Mouse (Mus musculus) stomach, embryonic 15.5 days (tissue): Measurements from ENCODE around the gene Cpd. TPM values are rescaled to one million over a fixed set of nuclear protein-coding genes. Genes with fewer than 3 reads are reported as not detected.

Experiments used
- ATAC-seq: fragments of 200-750 bp; cut with Nextera tagmentation; 2 replicates; pipeline ENCODE4 v1.8.0; 2017; ENCODE audit warnings: low read depth, moderate number of reproducible peaks, moderate TSS enrichment; ENCODE audit not compliant: insufficient read depth, low FRiP score
- H3K27ac ChIP-seq: fragments of 300-500 bp; sonication (generic); 2 replicates; pipeline ENCODE4 v1.5.1; 2015; ENCODE audit warnings: mild to moderate bottlenecking, inconsistent platforms
- H3K27me3 ChIP-seq: fragments of 300-500 bp; sonication (generic); replicated peaks from 2 replicates; pipeline ENCODE4 v1.6.1; 2015; ENCODE audit warnings: inconsistent platforms
- H3K36me3 ChIP-seq: fragments of 300-500 bp; sonication (generic); 2 replicates; pipeline ENCODE4 v1.6.1; 2015; ENCODE audit warnings: inconsistent platforms
- H3K4me1 ChIP-seq: fragments of 300-500 bp; sonication (generic); 2 replicates; pipeline ENCODE4 v1.6.1; 2015; ENCODE audit warnings: inconsistent platforms
- H3K4me2 ChIP-seq: fragments of 300-500 bp; sonication (generic); 2 replicates; pipeline ENCODE4 v1.6.1; 2015; ENCODE audit warnings: mild to moderate bottlenecking, inconsistent platforms
- H3K4me3 ChIP-seq: fragments of 300-500 bp; sonication (generic); replicated peaks from 2 replicates; pipeline ENCODE4 v1.5.1; 2015; ENCODE audit warnings: inconsistent platforms
- H3K9ac ChIP-seq: fragments of 300-500 bp; sonication (generic); 2 replicates; pipeline ENCODE4 v1.6.1; 2015; ENCODE audit warnings: inconsistent platforms
- H3K9me3 ChIP-seq: fragments of 300-500 bp; sonication (generic); 2 replicates; pipeline ENCODE4 v1.6.1; 2016; ENCODE audit warnings: inconsistent platforms
- WGBS: fragments of 180-500 bp; shearing (Covaris S2); methylation state at CpG from one replicate; pipeline ENCODE4 v1.1.7; 2015; 5-methylcytosine and 5-hydroxymethylcytosine counted together
- polyA plus RNA-seq: library from polyadenylated mRNA; unstranded; fragments of >200 nt; fragmentation: Nextera tagmentation; extraction: Ambion mirVana; gene quantifications from 2 replicates; pipeline ENCODE4 v1.2.1, GENCODE M21; 2015

Gene Cpd
- polyA plus RNA-seq, 1 experiment from 2014 or later, result 12.5 TPM

DNA sequence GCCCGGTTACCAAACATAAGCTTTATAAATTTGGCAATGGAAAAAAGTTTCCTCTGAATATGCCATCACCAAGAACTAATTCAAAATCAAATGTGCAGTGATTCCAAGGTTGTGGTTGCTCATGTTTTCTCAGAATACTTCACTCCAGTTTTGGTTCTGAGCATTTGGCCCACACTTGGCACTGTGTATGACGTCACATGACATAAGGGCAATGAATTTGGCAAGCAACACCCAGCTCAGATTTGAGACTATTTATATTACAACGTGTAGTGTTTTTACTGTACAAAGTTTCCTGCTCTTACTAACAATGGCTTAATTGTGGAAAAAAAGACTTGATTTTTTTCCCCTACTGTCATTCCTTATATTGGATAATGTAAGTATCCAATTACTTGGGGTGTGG, 73.0 kb downstream of the Cpd start:
- WGBS, result 48% methylated on average over 3 of the region's 3 CpGs
- no peak overlapping the region for H3K9ac ChIP-seq
- H3K4me1 ChIP-seq, result no peaks in the 10 kb centered on the region
- H3K27me3 ChIP-seq, result no peaks in the 10 kb centered on the region
- no peaks in the 10 kb centered on the region for H3K36me3 ChIP-seq
- H3K9me3 ChIP-seq, result no peaks in the 10 kb centered on the region
- no peak overlapping the region for H3K4me2 ChIP-seq
- H3K27ac ChIP-seq, result no peak overlapping the region
- no peak for ATAC-seq
- H3K4me3 ChIP-seq, result no peak overlapping the region

DNA sequence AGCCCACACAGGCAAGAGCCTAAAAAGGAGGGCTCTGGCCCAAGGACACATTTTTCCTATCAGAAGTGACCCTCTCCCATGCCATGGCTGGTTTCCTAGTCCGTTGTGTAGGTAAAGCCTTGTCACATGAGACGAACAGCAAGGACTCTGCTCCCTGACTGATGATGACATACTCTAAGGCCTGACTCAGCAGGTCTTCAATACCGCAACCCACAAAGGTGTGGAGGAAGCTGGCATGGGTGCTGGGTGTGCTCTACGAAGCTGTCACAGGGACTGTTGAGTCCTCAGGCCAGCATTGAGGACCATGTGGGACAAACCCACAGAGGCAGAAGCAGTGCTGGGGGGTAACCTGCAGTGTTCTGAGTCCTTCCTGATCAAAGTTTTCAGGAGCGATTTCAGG, 76.3 kb downstream of the Cpd start:
- H3K27ac ChIP-seq, result no peak overlapping the region
- no peaks in the 10 kb centered on the region for H3K27me3 ChIP-seq
- H3K36me3 ChIP-seq, result no peaks in the 10 kb centered on the region
- no peak overlapping the region for H3K9ac ChIP-seq
- ATAC-seq, result no peak
- WGBS, result 86% methylated on average over 5 of the region's 5 CpGs
- no peak overlapping the region for H3K4me2 ChIP-seq
- H3K4me1 ChIP-seq, result no peaks in the 10 kb centered on the region
- H3K9me3 ChIP-seq, result no peaks in the 10 kb centered on the region
- no peak overlapping the region for H3K4me3 ChIP-seq

DNA sequence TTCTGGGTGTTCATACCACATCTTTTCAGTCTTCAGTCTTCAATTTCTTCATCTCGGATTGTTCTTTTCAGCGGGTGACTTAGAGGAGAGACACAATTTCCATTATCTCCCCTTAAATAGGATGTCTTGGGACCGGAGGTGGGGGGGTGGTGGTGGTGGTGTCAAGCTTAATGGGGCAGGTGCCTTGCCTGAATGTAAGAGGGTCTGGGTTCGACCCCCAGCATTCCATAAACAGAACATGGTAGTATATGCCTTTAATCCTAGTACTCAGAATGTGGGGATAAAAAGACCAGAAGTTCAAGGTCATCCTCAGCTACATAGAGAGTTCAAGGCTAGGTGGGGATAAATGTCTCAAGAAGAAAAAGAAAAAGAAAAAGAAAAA, 83.1 kb downstream of the Cpd start:
- Histone ChIP-seq H3K36me3 (peaks cover 10% of the 10 kb centered on the region), H3K4me3 (no peak overlapping the region; the same call in 1 of the 2 replicates), H3K4me2 (peak overlapping the region; percentile 29), H3K9me3 (no peaks in the 10 kb centered on the region), H3K9ac (no peak overlapping the region), H3K27ac (no peak overlapping the region), H3K27me3 (no peaks in the 10 kb centered on the region), H3K4me1 (no peaks in the 10 kb centered on the region; the same call in 1 of the 2 replicates)
- no peak for ATAC-seq
- WGBS, result 12% methylated on average over 4 of the region's 4 CpGs

DNA sequence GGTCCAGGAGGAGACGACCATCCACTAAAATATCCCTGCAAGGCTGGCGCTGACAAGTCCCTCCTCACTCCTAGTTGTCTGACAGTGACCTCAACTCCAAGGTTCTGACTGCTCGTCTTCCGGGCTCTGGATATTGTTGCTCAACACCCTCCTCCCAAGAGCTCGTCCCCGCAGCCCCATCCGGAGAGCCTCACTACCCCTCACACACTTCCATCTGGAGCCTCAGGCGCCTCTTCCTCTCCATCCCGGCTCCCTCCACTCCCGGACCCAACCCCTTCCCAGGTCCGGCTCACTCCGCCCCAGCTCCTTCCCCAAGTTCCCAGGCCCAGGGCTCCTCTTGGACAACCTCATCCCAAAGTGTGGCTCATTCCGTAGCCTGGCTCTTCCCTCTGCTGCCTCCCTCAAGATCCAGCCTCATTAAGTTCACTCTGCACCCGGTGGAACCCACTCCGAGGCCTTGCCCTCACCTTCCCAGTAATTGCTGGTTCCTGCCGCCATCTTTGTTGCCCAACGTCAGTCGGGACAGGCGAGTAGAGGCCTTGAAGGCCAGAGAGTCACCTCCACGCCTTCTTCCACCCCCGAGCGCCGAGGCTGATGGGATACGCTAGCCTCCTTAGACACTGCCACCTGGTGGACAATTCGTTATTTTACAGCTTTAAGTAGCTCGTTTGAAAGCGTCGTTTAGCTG, 83.6 kb downstream of the Cpd start, which contains the start of gene Gosr1:
TSS of gene Gosr1 (minus strand) at position 527 of the 688 bp plus-strand sequence.
- H3K27me3 ChIP-seq, result no peaks in the 10 kb centered on the region
- no peaks in the 10 kb centered on the region; the same call in 1 of the 2 replicates for H3K4me1 ChIP-seq
- H3K27ac ChIP-seq, result peak within 1 kb of the TSS; percentile 71
- H3K9ac ChIP-seq, result peak within 1 kb of the TSS; percentile 82
- peak; percentile 98 for ATAC-seq
- peak within 1 kb of the TSS; percentile 78 for H3K4me3 ChIP-seq
- peak within 1 kb of the TSS; percentile 66 for H3K4me2 ChIP-seq
- H3K36me3 ChIP-seq, result peaks cover 14% of the 10 kb centered on the region
- H3K9me3 ChIP-seq, result no peaks in the 10 kb centered on the region
- WGBS, result under 1% methylated on average over 28 of the region's 28 CpGs

DNA sequence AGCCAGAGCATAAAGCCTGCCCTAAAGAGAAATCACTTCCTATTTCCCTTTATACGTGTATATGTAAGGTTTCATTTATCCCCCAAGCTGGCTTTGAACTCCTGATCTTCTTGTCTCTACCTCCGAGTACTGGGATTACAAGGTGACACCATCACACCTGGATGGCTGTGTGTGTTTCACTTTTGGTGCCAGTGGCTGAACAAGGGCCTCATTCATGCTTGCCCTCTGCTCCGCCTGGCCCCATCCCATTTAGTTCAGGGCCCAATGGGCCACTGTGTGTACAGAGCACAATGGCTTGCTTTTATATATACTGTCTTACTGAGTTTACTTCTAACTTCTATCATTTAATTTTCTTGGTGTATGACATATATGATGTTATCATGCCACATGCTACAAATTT, 94.5 kb downstream of the Cpd start:
- Histone ChIP-seq H3K36me3 (peaks cover 41% of the 10 kb centered on the region), H3K4me2 (no peak overlapping the region)

DNA sequence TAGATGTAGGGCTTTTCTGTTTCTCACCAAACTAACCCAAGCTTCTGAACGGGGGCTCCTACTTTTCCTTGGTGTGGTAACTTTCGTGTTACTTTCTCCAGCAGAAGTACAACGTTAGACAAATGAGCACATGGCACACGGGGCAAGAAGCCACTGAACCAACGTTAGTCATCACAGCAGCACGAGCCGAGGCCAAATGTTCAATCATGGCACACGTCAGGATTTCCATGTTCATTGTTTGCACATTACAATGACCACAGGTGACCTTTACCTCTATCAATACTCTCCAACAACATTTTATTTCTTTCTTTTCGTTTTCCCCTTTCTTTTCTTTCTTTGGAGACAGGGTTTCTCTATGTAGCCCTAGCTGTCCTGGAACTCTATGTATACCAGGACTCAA, 98.0 kb downstream of the Cpd start:
- Histone ChIP-seq H3K4me2 (no peak overlapping the region), H3K9me3 (no peaks in the 10 kb centered on the region), H3K4me1 (no peaks in the 10 kb centered on the region), H3K36me3 (peaks cover 57% of the 10 kb centered on the region), H3K27me3 (no peaks in the 10 kb centered on the region), H3K27ac (no peak overlapping the region), H3K4me3 (no peak overlapping the region), H3K9ac (no peak overlapping the region)
- 80% methylated on average over 9 of the region's 9 CpGs for WGBS
- no peak for ATAC-seq

More for the DNA sequence above, 94.5 kb downstream of the Cpd start:
- no peaks in the 10 kb centered on the region for H3K27me3 ChIP-seq
- H3K9me3 ChIP-seq, result no peaks in the 10 kb centered on the region
- H3K9ac ChIP-seq, result no peak overlapping the region
- ATAC-seq, result no peak
- no peaks in the 10 kb centered on the region for H3K4me1 ChIP-seq
- H3K4me3 ChIP-seq, result no peak overlapping the region
- WGBS, result 87% methylated on average over 3 of the region's 3 CpGs
- no peak overlapping the region for H3K27ac ChIP-seq

DNA sequence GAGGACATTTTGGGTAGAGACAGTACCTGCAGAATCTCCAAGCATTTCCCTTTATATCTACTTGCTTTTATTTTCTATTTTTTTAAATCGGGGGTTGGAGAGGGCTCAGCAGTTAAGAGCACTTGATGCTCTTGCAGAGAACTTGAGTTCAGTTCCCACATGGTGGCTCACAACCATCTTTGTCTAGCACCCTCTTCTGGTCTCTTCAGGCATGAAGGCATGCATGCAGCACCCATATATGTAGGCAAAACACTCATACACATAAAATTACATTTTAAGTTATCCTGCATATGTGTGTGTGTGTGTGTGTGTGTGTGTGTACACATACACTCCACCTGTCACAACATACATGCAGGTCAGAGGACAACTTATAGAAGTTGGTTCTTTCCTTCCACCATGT, 100.9 kb downstream of the Cpd start:
- Histone ChIP-seq H3K4me3 (no peak overlapping the region), H3K27me3 (no peaks in the 10 kb centered on the region), H3K9ac (no peak overlapping the region), H3K36me3 (peaks cover 45% of the 10 kb centered on the region), H3K4me2 (no peak overlapping the region), H3K27ac (no peak overlapping the region), H3K9me3 (no peaks in the 10 kb centered on the region), H3K4me1 (no peaks in the 10 kb centered on the region)
- ATAC-seq, result no peak
- WGBS, result 86% methylated on average over 1 of the region's 1 CpGs

DNA sequence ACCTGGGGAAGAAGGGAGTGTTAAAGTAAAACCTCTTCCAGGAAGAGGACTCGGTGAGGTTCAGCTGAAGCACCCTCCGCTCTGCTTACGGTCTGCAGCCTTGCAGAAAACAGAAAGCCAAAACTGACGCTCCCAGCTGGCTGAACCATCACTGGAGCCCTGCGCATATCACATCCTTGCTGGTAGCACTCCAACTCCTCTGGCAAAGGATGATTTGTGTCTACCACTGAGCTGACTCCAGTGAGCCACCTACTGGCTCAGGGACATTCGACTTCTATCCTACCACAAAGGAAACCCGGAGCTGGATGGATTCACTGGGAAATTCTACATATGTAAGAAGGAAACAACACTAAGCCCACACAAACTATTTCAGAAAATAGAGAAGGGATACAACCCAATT, 102.3 kb downstream of the Cpd start:
- Histone ChIP-seq H3K4me1 (no peaks in the 10 kb centered on the region), H3K4me3 (no peak overlapping the region), H3K9me3 (no peaks in the 10 kb centered on the region), H3K9ac (no peak overlapping the region), H3K4me2 (no peak overlapping the region), H3K27ac (no peak overlapping the region), H3K27me3 (no peaks in the 10 kb centered on the region), H3K36me3 (peaks cover 35% of the 10 kb centered on the region)
- no peak for ATAC-seq
- 65% methylated on average over 7 of the region's 7 CpGs for WGBS

DNA sequence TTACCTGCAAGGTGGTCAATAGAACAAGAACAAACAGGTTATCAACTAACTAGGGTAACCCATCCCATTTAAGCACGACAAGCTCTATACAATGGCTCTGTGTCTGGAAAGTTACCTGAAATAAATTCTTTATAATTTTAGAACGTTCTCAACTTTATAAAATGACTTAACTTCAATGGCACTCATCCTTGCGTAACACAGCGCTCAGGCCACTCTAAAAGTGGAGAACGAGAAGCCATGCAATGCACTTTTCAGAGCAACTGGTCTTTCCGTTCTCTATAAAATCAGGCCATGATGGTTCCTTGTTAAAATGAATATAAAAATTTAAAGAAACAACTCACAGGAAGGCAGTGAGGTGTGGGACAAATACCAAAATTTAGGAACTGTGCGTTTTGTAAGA, 104.3 kb downstream of the Cpd start:
- no peaks in the 10 kb centered on the region for H3K4me1 ChIP-seq
- H3K9ac ChIP-seq, result no peak overlapping the region
- no peaks in the 10 kb centered on the region for H3K27me3 ChIP-seq
- H3K27ac ChIP-seq, result no peak overlapping the region
- no peak for ATAC-seq
- WGBS, result 92% methylated on average over 7 of the region's 7 CpGs
- H3K4me3 ChIP-seq, result no peak overlapping the region
- no peaks in the 10 kb centered on the region for H3K9me3 ChIP-seq
- H3K36me3 ChIP-seq, result peaks cover 22% of the 10 kb centered on the region
- no peak overlapping the region for H3K4me2 ChIP-seq

DNA sequence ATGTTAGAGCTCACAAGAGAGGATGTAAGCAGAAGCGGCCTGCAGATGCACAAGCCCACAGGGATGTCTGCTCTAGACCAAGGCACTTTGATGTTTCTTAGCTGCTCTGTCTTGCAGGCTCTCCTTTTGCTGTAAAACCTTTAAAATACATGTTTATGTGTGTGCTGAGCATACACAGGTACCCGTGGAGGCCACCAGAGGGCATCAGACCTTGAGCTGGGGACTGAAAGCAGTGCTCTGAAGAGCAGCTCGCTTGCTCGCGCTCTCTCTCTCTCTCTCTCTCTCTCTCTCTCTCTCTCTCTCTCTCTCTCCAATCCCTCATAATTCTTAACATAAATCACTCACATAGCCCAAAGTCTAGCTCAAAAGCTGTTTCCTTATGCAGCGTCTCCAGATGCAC, 107.7 kb downstream of the Cpd start:
- Histone ChIP-seq H3K9ac (no peak overlapping the region), H3K4me1 (no peaks in the 10 kb centered on the region), H3K4me2 (no peak overlapping the region), H3K36me3 (peaks cover 18% of the 10 kb centered on the region), H3K4me3 (no peak overlapping the region), H3K27me3 (no peaks in the 10 kb centered on the region), H3K9me3 (no peaks in the 10 kb centered on the region), H3K27ac (no peak overlapping the region)
- WGBS, result 81% methylated on average over 6 of the region's 6 CpGs
- no peak for ATAC-seq

DNA sequence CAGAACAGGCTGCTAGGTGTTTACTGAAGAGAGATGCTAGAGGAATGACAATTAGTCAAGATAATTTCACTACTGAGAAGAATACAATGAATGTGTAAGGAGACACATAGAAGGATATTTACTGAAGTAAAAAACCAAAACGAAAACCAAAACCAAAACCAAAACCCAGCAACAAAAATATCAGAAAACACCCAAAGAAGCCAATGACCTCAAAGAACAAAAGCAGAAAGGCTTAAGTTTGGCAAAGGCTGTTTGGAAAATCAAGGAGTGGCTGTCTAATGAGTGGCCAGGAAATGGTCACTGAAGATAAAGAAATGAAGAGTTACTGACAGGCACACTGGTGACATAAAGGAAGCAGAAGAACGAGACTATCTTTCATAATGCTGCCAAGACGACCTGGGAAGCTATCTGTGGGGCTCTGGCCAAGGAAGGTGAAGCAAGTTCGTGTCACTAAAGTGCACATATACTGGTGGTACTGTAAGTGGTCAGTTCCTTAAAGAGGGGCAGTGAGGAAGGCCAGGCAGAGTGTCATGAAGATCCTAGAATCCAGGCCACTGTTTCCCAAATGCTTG, 111.0 kb downstream of the Cpd start:
- peaks cover 34% of the 10 kb centered on the region for H3K36me3 ChIP-seq
- 67% methylated on average over 4 of the region's 4 CpGs for WGBS
- no peak for ATAC-seq

DNA sequence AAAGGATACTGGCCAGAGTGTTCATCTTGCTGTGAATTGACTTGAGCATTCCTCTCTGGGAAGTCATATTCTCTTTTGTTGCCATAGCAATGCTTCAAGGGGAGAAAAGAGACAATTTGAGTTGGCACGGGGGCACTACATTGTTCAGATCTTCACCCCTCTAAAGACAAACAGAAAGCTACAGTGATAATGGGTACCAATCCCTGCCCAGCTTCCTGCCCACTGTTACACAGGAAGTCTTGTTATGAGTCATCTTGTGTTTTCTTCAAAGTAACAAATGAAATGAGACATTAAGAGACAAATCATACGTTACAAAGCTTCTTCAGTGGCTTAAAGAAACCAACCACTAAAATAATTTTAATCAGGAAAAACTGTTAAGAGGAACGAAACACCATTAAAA, 112.3 kb downstream of the Cpd start:
- Histone ChIP-seq H3K36me3 (peaks cover 38% of the 10 kb centered on the region), H3K4me2 (no peak overlapping the region), H3K9me3 (no peaks in the 10 kb centered on the region), H3K4me1 (no peaks in the 10 kb centered on the region), H3K9ac (no peak overlapping the region), H3K4me3 (no peak overlapping the region), H3K27me3 (no peaks in the 10 kb centered on the region), H3K27ac (no peak overlapping the region)
- no peak for ATAC-seq
- WGBS, result 78% methylated on average over 3 of the region's 3 CpGs

More for the DNA sequence above, 111.0 kb downstream of the Cpd start:
- H3K4me2 ChIP-seq, result no peak overlapping the region
- H3K4me3 ChIP-seq, result no peak overlapping the region
- H3K27me3 ChIP-seq, result no peaks in the 10 kb centered on the region
- H3K27ac ChIP-seq, result no peak overlapping the region
- H3K9ac ChIP-seq, result no peak overlapping the region
- H3K4me1 ChIP-seq, result no peaks in the 10 kb centered on the region
- H3K9me3 ChIP-seq, result no peaks in the 10 kb centered on the region
